Mouse (Mus musculus) hindbrain, postnatal 0 days (tissue): ENCODE measurements around the gene Gm9922. TPM values are rescaled to one million over a fixed set of nuclear protein-coding genes. Genes with fewer than 3 reads are reported as not detected.

Experiments used
- ATAC-seq: fragments of 200-750 bp; cut with Nextera tagmentation; 2 replicates; pipeline ENCODE4 v1.8.0; 2017; ENCODE audit warnings: mild to moderate bottlenecking, moderate TSS enrichment, moderate library complexity
- DNase-seq: peaks from one replicate; pipeline ENCODE4 v3.0.0-alpha.2; 2015; ENCODE audit warnings: low spot score
- H3K27ac ChIP-seq: fragments of 300-500 bp; sonication (generic); 2 replicates; pipeline ENCODE4 v1.5.1; 2014; ENCODE audit warnings: mild to moderate bottlenecking
- H3K27me3 ChIP-seq: fragments of 300-500 bp; sonication (generic); 2 replicates; pipeline ENCODE4 v1.6.1; 2014; ENCODE audit warnings: low read length, mixed read lengths; ENCODE audit not compliant: insufficient read depth
- H3K36me3 ChIP-seq: fragments of 300-500 bp; sonication (generic); 2 replicates; pipeline ENCODE4 v1.6.1; 2014; ENCODE audit warnings: low read length, mixed read lengths; ENCODE audit not compliant: insufficient read depth
- H3K4me1 ChIP-seq: fragments of 300-500 bp; sonication (generic); 2 replicates; pipeline ENCODE4 v1.6.1; 2014; ENCODE audit warnings: antibody characterized with exemption, low read length, mixed read lengths; ENCODE audit not compliant: insufficient read depth
- H3K4me2 ChIP-seq: fragments of 300-500 bp; sonication (generic); 2 replicates; pipeline ENCODE4 v1.6.1; 2014; ENCODE audit warnings: low read depth, mild to moderate bottlenecking, low read length, moderate library complexity, mixed read lengths
- H3K4me3 ChIP-seq: fragments of 300-500 bp; sonication (generic); 2 replicates; pipeline ENCODE4 v1.5.1; 2014; ENCODE audit warnings: low read length
- H3K9ac ChIP-seq: fragments of 300-500 bp; sonication (generic); replicated peaks from 2 replicates; pipeline ENCODE4 v1.6.1; 2014; ENCODE audit warnings: mild to moderate bottlenecking, low read length, moderate library complexity, mixed read lengths
- H3K9me3 ChIP-seq: fragments of 300-500 bp; sonication (generic); 2 replicates; pipeline ENCODE4 v1.6.1; 2016; ENCODE audit warnings: low read length, mixed read lengths
- CTCF ChIP-seq: IDR thresholded peaks from 2 replicates; pipeline ENCODE4 v1.5.1; 2016; ENCODE audit warnings: antibody characterized with exemption, control low read depth, low read depth
- WGBS: fragments of 180-500 bp; shearing (Covaris S2); extraction: QIAGEN DNeasy Blood & Tissue Kit; methylation state at CpG from one replicate; pipeline ENCODE4 v1.1.7; 2014; 5-methylcytosine and 5-hydroxymethylcytosine counted together
- polyA plus RNA-seq: library from polyadenylated mRNA; unstranded; fragments of >200 nt; fragmentation: Nextera tagmentation; extraction: Ambion mirVana; gene quantifications from 2 replicates; pipeline ENCODE4 v1.2.1, GENCODE M21; 2015
- total RNA-seq: library from RNA; depleted of rRNA; stranded (reverse); fragments of >200 nt; gene quantifications from 2 replicates; pipeline ENCODE4 v1.2.3, GENCODE M21; 2014

Gene Gm9922
- total and polyA plus RNA-seq, 2 experiments from 2014 or later, result 0.51 TPM; not detected in 1

DNA sequence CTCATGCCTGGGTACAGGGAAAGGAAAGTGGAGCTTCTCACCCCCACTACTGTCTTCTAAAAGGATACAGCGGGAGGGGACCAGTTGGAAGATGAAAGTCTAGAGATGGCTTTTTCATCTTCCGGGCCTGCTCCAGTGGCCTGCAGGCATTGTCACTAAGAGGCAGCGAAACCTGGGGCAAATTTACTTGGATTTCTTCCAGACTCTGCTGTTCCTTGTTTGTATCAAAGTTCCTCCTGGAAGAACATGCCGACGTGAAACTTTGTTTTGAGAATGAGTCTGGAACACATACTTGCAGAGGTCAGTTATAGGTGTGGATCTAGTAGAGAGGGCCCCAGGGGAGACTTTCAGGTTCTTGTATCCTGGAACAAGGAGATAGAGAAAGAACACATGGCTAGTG is 41.7 kb upstream of the Gm9922 start:
- Histone ChIP-seq H3K4me3 (no peak overlapping the region), H3K27ac (no peak overlapping the region), H3K9ac (no peak overlapping the region), H3K4me2 (no peak overlapping the region), H3K9me3 (no peaks in the 10 kb centered on the region), H3K27me3 (no peaks in the 10 kb centered on the region), H3K4me1 (no peaks in the 10 kb centered on the region), H3K36me3 (no peaks in the 10 kb centered on the region)
- TF ChIP-seq CTCF, result no peak
- no peak for ATAC-seq
- no peak for DNase-seq
- 83% methylated on average over 5 of the region's 5 CpGs for WGBS

DNA sequence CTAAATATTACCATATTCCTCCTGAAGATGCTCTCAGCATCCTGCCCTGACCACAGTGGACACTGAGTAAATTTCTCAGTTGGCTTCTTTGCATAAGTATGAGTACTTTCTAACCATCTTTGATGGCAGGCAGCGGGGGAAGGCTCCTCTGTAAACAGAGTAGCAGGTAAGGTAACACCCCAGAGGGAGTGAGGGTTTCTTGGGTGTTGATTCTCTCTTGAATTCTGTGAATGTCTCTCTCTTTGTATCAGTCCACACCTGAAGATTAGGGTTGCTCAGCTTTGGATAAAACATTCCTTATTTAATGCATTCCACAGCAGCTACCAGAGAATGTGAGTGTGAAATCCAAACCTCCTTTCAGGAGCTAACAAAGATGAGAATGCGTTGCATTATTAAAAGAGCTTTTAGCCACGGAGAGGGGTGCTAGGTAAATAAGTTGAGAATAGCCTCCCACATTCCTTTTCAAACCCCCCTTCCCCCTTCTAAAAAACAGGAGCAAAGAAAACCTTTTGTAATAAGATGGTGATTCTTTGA is 34.2 kb upstream of the Gm9922 start:
- Histone ChIP-seq H3K4me2 (no peak overlapping the region), H3K27me3 (no peaks in the 10 kb centered on the region), H3K9ac (no peak overlapping the region), H3K4me3 (no peak overlapping the region), H3K36me3 (no peaks in the 10 kb centered on the region), H3K4me1 (no peaks in the 10 kb centered on the region), H3K27ac (no peak overlapping the region), H3K9me3 (no peaks in the 10 kb centered on the region)
- no peak for TF ChIP-seq CTCF
- DNase-seq, result no peak
- WGBS, result 40% methylated on average over 3 of the region's 3 CpGs
- no peak for ATAC-seq

DNA sequence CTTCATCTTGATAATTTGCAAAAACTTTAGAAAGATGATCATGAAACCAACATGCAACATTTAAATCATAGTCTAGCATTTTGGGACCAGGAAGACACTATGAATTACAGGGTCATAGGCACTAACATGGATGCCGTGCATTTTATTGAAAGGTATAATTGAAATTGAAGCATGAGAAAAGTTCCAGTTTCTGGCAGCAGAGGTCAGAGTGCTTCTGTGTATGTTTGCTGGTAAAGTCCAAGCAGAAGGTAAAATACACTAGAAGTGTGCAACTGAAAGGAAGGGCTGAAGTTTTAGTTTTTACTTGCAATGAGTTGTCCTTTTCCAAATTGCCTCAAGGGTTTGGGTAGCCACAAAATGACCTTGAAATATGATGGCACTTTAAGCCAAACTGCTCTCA is 32.7 kb upstream of the Gm9922 start:
- peak; percentile 56 for DNase-seq
- Histone ChIP-seq H3K4me1 (no peaks in the 10 kb centered on the region), H3K9ac (no peak overlapping the region), H3K4me3 (no peak overlapping the region), H3K9me3 (no peaks in the 10 kb centered on the region), H3K36me3 (no peaks in the 10 kb centered on the region), H3K4me2 (no peak overlapping the region), H3K27ac (no peak overlapping the region), H3K27me3 (no peaks in the 10 kb centered on the region)
- no peak for ATAC-seq
- peak; percentile 67 for TF ChIP-seq CTCF
- 30% methylated on average over 1 of the region's 1 CpGs for WGBS

DNA sequence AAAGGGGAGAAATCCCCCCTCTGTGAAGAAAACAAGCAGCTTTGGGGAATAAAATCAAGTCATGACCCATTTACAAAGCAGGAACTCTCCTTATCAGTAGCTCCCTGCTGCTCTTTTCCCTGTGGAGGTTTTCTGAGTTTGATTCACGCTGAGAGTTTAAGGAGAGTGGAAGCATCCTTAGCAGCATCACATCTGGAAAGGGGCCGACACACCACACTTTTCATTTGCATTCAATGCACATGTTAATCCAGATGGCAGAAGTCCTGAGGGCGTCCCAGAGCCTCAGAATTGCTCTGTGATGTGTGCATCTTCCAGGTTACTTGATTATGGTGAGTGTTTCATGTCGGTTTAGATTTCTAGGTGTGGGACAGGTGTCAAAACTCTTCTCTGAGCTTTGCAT is 25.8 kb upstream of the Gm9922 start:
- no peak for TF ChIP-seq CTCF
- H3K4me1 ChIP-seq, result no peaks in the 10 kb centered on the region
- peak; percentile 14 for DNase-seq

DNA sequence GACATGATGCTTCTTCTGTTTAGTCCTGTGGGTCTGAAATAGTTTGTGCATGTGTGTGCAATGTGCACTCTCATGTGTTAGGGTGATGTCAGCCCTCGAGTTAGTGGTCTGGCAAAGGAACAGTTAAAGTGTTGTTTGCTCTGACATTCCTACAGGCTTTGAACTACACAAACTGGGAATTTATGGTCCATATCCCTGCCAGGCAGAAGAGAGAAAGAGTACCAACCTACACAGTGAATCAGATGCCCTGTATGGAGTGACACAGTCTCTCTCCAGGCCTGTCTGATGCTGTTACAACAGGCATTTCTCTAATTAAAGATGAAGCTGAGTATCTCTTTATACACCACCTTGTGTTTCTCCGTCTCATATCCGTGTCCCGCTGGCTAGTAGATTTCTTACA is 21.3 kb upstream of the Gm9922 start:
- Histone ChIP-seq H3K27ac (no peak overlapping the region), H3K4me1 (no peaks in the 10 kb centered on the region), H3K9ac (no peak overlapping the region), H3K4me3 (no peak overlapping the region), H3K27me3 (no peaks in the 10 kb centered on the region), H3K9me3 (no peaks in the 10 kb centered on the region), H3K4me2 (no peak overlapping the region), H3K36me3 (no peaks in the 10 kb centered on the region)
- no peak for TF ChIP-seq CTCF
- WGBS, result 83% methylated on average over 4 of the region's 4 CpGs
- ATAC-seq, result no peak
- DNase-seq, result no peak

More for the DNA sequence above, 25.8 kb upstream of the Gm9922 start:
- no peak overlapping the region for H3K4me2 ChIP-seq
- no peaks in the 10 kb centered on the region for H3K27me3 ChIP-seq
- ATAC-seq, result no peak
- no peak overlapping the region for H3K4me3 ChIP-seq
- no peaks in the 10 kb centered on the region for H3K9me3 ChIP-seq
- no peak overlapping the region for H3K9ac ChIP-seq
- no peak overlapping the region for H3K27ac ChIP-seq
- 28% methylated on average over 4 of the region's 4 CpGs for WGBS
- H3K36me3 ChIP-seq, result no peaks in the 10 kb centered on the region

DNA sequence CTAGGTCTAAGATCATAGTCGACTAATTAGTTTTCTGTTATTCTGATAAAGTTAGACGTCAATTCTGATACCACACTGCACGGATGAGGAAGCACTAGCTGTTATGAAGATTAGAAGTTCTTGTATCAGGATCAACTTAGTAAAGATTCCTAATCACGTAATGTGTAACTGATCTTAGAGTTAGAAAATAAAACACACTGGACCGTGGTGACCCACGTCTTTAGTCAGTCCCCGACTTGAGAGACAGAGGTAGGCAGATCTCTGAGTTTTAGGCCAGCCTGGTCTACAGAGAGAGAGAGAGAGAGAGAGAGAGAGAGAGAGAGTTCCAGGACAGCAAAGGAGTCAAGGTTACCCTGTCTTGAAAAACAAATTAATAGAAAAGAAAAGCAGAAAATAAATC is 18.8 kb upstream of the Gm9922 start:
- ATAC-seq (no peak), DNase-seq (no peak)
- no peak for TF ChIP-seq CTCF
- no peak overlapping the region for H3K9ac ChIP-seq
- WGBS, result 87% methylated on average over 7 of the region's 7 CpGs
- H3K4me3 ChIP-seq, result no peak overlapping the region
- no peaks in the 10 kb centered on the region for H3K27me3 ChIP-seq
- no peaks in the 10 kb centered on the region for H3K36me3 ChIP-seq
- H3K4me1 ChIP-seq, result no peaks in the 10 kb centered on the region
- H3K4me2 ChIP-seq, result no peak overlapping the region
- H3K9me3 ChIP-seq, result no peaks in the 10 kb centered on the region
- H3K27ac ChIP-seq, result no peak overlapping the region

DNA sequence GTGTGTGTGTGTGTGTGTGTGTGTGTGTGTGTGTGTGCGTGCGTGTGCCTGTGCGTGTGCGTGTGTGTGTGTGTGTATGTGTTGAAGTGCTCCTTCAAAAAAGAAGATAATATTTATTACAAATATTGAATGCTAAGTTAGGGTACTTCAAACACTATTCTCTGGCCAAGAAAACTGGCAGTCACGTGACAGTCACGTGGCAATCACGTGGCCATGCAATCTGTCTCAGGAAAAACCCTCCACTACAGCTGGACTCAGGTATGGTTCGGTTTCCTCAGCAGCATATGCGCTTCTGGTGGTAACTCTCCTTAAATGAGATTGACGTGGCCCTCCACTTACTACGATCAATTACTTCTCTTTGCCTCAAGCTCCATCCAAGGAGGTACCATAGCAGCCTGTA is 18.2 kb upstream of the Gm9922 start:
- no peak for TF ChIP-seq CTCF
- H3K27ac ChIP-seq, result no peak overlapping the region
- no peaks in the 10 kb centered on the region for H3K9me3 ChIP-seq
- H3K4me1 ChIP-seq, result no peaks in the 10 kb centered on the region
- H3K36me3 ChIP-seq, result no peaks in the 10 kb centered on the region
- no peak for DNase-seq
- no peaks in the 10 kb centered on the region for H3K27me3 ChIP-seq
- no peak for ATAC-seq
- H3K4me2 ChIP-seq, result no peak overlapping the region
- WGBS, result over 99% methylated on average over 11 of the region's 11 CpGs
- H3K9ac ChIP-seq, result no peak overlapping the region
- no peak overlapping the region for H3K4me3 ChIP-seq
